Mouse (Mus musculus) ES-Bruce4 (cell line): ENCODE data around the gene Ston1. TPM values are rescaled to one million over a fixed set of nuclear protein-coding genes. Genes with fewer than 3 reads are reported as not detected.

Experiments used
- H3K27ac ChIP-seq: 2 replicates; pipeline ENCODE4 v1.5.1; 2012; ENCODE audit warnings: low read length, inconsistent platforms; ENCODE audit not compliant: insufficient read depth
- H3K27me3 ChIP-seq: 2 replicates; pipeline ENCODE4 v1.6.1; 2012; ENCODE audit warnings: mild to moderate bottlenecking, low read length, inconsistent platforms; ENCODE audit not compliant: control insufficient read depth, poor library complexity, insufficient read depth, severe bottlenecking
- H3K36me3 ChIP-seq: 2 replicates; pipeline ENCODE4 v1.6.1; 2012; ENCODE audit warnings: inconsistent platforms, mild to moderate bottlenecking, low read length, moderate library complexity; ENCODE audit not compliant: control insufficient read depth, poor library complexity, insufficient read depth, severe bottlenecking
- H3K4me1 ChIP-seq: one replicate; pipeline ENCODE4 v1.8.1; 2011; ENCODE audit warnings: low read length; ENCODE audit not compliant: control insufficient read depth, insufficient read depth
- H3K4me3 ChIP-seq: 2 replicates; pipeline ENCODE4 v1.5.1; 2011; ENCODE audit warnings: low read depth, mild to moderate bottlenecking, low read length
- H3K9ac ChIP-seq: 2 replicates; pipeline ENCODE4 v1.6.1; 2012; ENCODE audit warnings: low read depth, mild to moderate bottlenecking, inconsistent platforms; ENCODE audit not compliant: poor library complexity, severe bottlenecking
- H3K9me3 ChIP-seq: replicated peaks from 2 replicates; pipeline ENCODE4 v1.6.1; 2012; ENCODE audit warnings: mild to moderate bottlenecking, low read length, inconsistent platforms; ENCODE audit not compliant: control insufficient read depth, poor library complexity, insufficient read depth, severe bottlenecking
- CTCF ChIP-seq: IDR thresholded peaks from one replicate; pipeline ENCODE4 v1.8.1; 2011; ENCODE audit warnings: low read depth, low read length
- EP300 ChIP-seq: IDR thresholded peaks from 2 replicates; pipeline ENCODE4 v1.6.1; 2011; ENCODE audit warnings: low read depth, low read length; ENCODE audit not compliant: insufficient read depth
- POLR2A ChIP-seq: IDR thresholded peaks from one replicate; pipeline ENCODE4 v1.8.1; 2011; ENCODE audit warnings: low read length; ENCODE audit not compliant: insufficient read depth
- polyA plus RNA-seq: library from polyadenylated mRNA; stranded (reverse); fragments of >200 nt; gene quantifications from 2 replicates; pipeline ENCODE4 v1.2.4, GENCODE M21; 2011; ENCODE audit warnings: low read depth; ENCODE audit not compliant: missing spikeins, insufficient read depth, insufficient read length

The Ston1 gene
- polyA plus RNA-seq, 1 experiment = 30.3 TPM

DNA sequence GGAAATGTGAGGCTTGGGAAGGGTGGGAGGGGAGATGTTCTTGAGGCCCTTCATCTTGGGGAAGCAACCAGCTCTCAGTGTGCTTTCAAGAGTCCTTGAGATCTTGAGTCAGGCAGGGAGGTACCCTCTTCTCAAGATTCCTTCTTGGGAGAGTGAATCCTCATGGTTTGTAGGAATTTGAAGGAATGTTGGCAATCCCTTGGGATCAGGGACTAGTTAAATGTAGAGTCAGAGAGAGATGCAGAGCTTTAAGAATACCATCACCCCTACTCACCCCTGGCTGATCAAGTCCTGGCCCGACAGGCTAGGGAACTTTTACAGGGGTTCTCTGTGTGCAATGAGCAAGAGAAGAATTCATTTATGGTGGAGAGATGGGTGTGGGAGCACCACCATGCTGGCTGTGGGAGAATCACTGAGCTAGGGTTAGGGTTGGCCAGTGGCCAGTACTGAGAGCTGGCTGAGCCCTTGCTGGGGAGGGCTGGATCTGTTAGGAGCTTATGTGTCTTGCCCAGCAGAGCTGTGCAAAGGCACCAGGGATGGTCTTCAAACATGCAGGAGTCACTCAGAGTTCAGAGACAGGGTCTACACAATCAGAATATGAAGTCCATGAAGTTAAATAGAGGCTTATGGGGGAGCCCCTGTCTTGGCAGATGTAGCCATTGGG, 18.1 kb downstream of the Ston1 start:
- Histone ChIP-seq H3K9ac (no peak overlapping the region), H3K27me3 (no peaks in the 10 kb centered on the region), H3K4me1 (no peaks in the 10 kb centered on the region), H3K27ac (no peak overlapping the region), H3K4me3 (no peak overlapping the region), H3K36me3 (no peaks in the 10 kb centered on the region; the same call in 1 of the 2 replicates), H3K9me3 (no peaks in the 10 kb centered on the region)
- TF ChIP-seq POLR2A (no peak), CTCF (no peak), EP300 (no peak)

DNA sequence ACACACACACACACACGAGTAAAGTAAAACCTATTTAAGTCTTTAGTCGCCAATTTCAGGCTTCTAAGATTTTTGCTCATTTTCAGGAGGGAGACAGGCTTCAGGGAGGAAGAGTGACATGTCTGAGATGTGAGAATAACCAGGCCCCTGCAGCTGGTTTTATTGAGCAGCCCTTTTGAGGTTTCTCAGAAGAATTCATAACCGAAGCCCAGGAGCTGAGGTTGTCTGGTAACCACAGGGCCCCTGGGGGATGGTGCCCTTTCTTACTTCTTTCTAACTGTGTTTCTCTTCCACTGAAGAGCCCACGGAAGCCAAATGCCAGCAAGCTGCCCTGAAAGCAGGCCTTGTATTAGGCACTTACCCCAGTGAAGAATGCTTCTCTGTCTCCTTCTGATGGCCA, 23.5 kb downstream of the Ston1 start:
- no peak overlapping the region for H3K27ac ChIP-seq
- no peak for TF ChIP-seq EP300
- TF ChIP-seq POLR2A = no peak
- TF ChIP-seq CTCF = no peak
- H3K9ac ChIP-seq = no peak overlapping the region
- H3K9me3 ChIP-seq = no peaks in the 10 kb centered on the region
- H3K4me3 ChIP-seq = no peak overlapping the region
- H3K36me3 ChIP-seq = no peaks in the 10 kb centered on the region; the same call in 1 of the 2 replicates
- H3K27me3 ChIP-seq = no peaks in the 10 kb centered on the region
- H3K4me1 ChIP-seq = no peaks in the 10 kb centered on the region

DNA sequence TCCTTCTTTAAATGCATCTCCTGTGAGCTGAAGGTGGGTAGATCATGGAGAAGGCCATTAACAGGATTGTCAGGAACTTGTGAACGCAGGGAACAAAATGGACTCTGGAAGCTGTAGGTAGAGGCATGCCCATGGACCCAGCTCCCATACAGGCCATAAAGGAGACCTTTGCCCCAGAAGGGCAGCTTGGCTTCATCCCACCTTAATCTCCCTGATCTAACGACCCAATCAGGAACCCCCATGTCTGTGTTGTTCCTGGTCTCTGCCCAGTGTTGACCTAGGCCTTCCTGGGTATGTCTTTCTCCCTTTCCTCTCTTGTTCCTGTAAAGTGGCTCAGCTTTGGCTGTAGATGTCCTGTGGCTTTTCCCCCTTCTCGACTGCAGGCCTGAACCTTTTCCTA, 23.9 kb downstream of the Ston1 start:
- no peak for TF ChIP-seq EP300
- TF ChIP-seq CTCF = no peak
- TF ChIP-seq POLR2A = no peak
- H3K27ac ChIP-seq = no peak overlapping the region

DNA sequence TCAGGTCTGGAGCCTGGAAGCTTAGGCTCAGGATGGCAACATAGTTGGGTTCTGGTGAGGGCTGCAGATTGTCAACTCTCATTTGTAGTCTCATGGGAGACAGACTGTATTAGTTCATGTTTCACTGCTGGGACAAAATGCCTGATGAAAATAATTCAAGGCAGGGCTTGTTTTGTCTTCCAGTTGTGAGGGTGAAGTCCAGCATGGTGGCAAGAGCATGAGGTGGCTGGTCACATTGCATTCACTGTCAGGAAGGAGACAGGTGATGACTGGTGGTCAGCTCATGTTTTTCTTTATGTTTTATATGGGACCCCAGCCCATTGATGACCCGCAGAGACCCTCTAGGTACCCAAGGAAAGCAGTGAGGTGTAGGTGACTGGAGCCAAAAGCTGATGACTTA, 25.2 kb downstream of the Ston1 start:
- H3K27me3 ChIP-seq = no peaks in the 10 kb centered on the region
- no peak overlapping the region for H3K27ac ChIP-seq
- H3K4me3 ChIP-seq = no peak overlapping the region
- TF ChIP-seq EP300 (no peak), CTCF (no peak)
- H3K9ac ChIP-seq = no peak overlapping the region
- no peaks in the 10 kb centered on the region; the same call in 1 of the 2 replicates for H3K36me3 ChIP-seq
- H3K9me3 ChIP-seq = no peaks in the 10 kb centered on the region
- peaks cover 2% of the 10 kb centered on the region for H3K4me1 ChIP-seq

More for the DNA sequence above, 23.9 kb downstream of the Ston1 start:
- Histone ChIP-seq H3K36me3 (no peaks in the 10 kb centered on the region; the same call in 1 of the 2 replicates), H3K4me1 (no peaks in the 10 kb centered on the region), H3K9ac (no peak overlapping the region), H3K27me3 (no peaks in the 10 kb centered on the region), H3K9me3 (no peaks in the 10 kb centered on the region), H3K4me3 (no peak overlapping the region)

DNA sequence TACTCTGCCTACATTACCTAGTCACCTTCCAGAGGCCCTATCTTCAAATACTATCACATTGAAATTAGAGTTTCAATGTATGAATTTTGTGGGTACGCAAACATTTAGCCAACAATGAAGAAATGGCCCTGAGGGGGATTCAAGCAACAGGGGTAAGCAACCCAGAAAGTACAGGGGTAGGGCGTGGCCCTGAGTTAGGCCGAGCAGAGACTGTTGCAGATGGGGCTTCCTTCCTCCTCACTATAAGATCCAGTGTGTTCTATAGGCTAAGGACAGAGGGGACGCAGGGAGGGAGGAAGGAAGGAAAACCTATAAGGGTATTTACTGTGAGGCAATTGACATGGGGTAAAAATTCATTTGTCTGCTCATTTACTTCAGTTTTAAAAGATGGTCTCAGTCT, 26.9 kb downstream of the Ston1 start:
- Histone ChIP-seq H3K4me1 (peaks cover 2% of the 10 kb centered on the region), H3K27me3 (no peaks in the 10 kb centered on the region), H3K4me3 (peak overlapping the region; percentile 46; the same call in 1 of the 2 replicates), H3K27ac (no peak overlapping the region), H3K9ac (no peak overlapping the region), H3K36me3 (no peaks in the 10 kb centered on the region; the same call in 1 of the 2 replicates), H3K9me3 (no peaks in the 10 kb centered on the region)
- TF ChIP-seq POLR2A (no peak), EP300 (no peak)

DNA sequence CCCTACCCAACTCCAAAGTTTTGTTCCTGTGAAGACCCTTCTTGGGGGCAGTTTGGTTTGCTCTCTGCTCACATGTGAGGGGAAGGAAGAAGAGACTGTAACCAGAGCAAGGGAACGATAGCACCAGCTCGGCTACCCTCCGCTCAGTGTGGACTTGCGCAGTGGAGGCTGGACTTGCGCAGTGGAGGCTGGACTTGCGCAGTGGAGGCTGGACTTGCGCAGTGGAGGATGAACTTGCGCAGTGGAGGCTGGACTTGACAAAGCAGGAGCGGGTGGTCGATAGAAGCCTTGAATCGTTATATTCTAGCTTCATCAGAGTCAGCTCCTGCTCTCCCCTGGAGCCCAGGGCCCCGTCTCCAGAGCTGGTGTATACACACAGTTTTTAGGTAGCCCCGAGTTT, 27.9 kb downstream of the Ston1 start:
- peak overlapping the region; percentile 53 for H3K4me3 ChIP-seq
- 0 out of 2 replicates have a peak overlapping the region, but pooled peaks have one; percentile 20 for H3K27ac ChIP-seq
- TF ChIP-seq POLR2A = peak; percentile 69
- no peak for TF ChIP-seq CTCF
- no peaks in the 10 kb centered on the region for H3K27me3 ChIP-seq
- H3K9ac ChIP-seq = peak overlapping the region; percentile 52
- peaks cover 7% of the 10 kb centered on the region for H3K4me1 ChIP-seq
- H3K36me3 ChIP-seq = no peaks in the 10 kb centered on the region; the same call in 1 of the 2 replicates
- H3K9me3 ChIP-seq = no peaks in the 10 kb centered on the region
